Mouse (Mus musculus): ENCODE results near the gene P4htm. TPM values are rescaled to one million over a fixed set of nuclear protein-coding genes. Genes with fewer than 3 reads are reported as not detected.

Gene P4htm
- polyA plus RNA-seq, 1 experiment from 2014 or later, result 23.6 TPM

GRCm38 (mm10) chr9:108587571-108588180 lies 9.8 kb downstream of the P4htm start:
- peaks cover 26% of the 10 kb centered on the region for H3K4me1 ChIP-seq (replicated peaks; ENCODE audit: control insufficient read depth, insufficient read depth, low read length)
- WGBS, result under 1% methylated on average over 14 of the region's 14 CpGs
- H3K27me3 ChIP-seq (replicated peaks; ENCODE audit: control insufficient read depth, insufficient read depth, low read length), result no peaks in the 10 kb centered on the region
- H3K4me2 ChIP-seq (ENCODE audit: low read length), result peak overlapping the region; percentile 55
- H3K27ac ChIP-seq (ENCODE audit: low read length), result peak overlapping the region; percentile 94
- peak overlapping the region; percentile 19 for H3K4me3 ChIP-seq (replicated peaks; ENCODE audit: low read length)
- H3K9me3 ChIP-seq (ENCODE audit: control insufficient read depth, low read length), result no peaks in the 10 kb centered on the region
- ATAC-seq, result peak; percentile 98
- peak overlapping the region; percentile 51 for H3K9ac ChIP-seq (replicated peaks; ENCODE audit: low read depth, low read length)
- H3K36me3 ChIP-seq (ENCODE audit: control insufficient read depth, insufficient read depth), result no peaks in the 10 kb centered on the region

DNA sequence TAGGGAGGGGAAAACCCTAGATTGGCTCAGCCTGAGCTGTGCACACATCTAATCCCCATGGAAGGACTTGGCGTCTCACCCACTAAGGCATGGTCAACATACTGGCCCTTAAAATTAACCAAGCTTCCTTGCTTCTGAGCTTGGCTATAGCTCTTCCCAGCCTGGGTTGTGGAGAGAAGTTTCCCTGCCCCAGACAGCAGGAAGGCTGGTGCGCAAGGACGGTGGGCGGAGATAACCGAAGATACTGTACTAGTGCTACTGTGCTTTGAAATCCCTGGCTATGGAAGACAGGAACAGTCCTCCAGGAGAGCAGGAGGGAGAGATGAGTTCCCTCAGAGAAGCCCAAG lies 18.1 kb downstream of the P4htm start:
- Histone ChIP-seq H3K27ac (ENCODE audit: low read length) (peak overlapping the region; percentile 85), H3K9me3 (ENCODE audit: control insufficient read depth, low read length) (no peaks in the 10 kb centered on the region), H3K4me2 (ENCODE audit: low read length) (peak overlapping the region; percentile 61), H3K4me1 (replicated peaks; ENCODE audit: control insufficient read depth, insufficient read depth, low read length) (peaks cover 37% of the 10 kb centered on the region), H3K9ac (replicated peaks; ENCODE audit: low read depth, low read length) (peak overlapping the region; percentile 92), H3K27me3 (replicated peaks; ENCODE audit: control insufficient read depth, insufficient read depth, low read length) (no peaks in the 10 kb centered on the region), H3K36me3 (ENCODE audit: control insufficient read depth, insufficient read depth) (peaks cover 8% of the 10 kb centered on the region), H3K4me3 (replicated peaks; ENCODE audit: low read length) (peak overlapping the region; percentile 91; the same call in 1 of the 2 replicates)
- WGBS, result 66% methylated on average over 5 of the region's 5 CpGs
- ATAC-seq, result no peak

- peak within 1 kb of the TSS; percentile 91 for H3K4me3 ChIP-seq (replicated peaks; ENCODE audit: low read length)
- H3K4me2 ChIP-seq (ENCODE audit: low read length), result peak within 1 kb of the TSS; percentile 61
- 3% methylated on average over 51 of the region's 51 CpGs for WGBS
- H3K27ac ChIP-seq (ENCODE audit: low read length), result peak within 1 kb of the TSS; percentile 92
- peak; percentile 98 for ATAC-seq
- H3K9ac ChIP-seq (replicated peaks; ENCODE audit: low read depth, low read length), result peak within 1 kb of the TSS; percentile 92
- peaks cover 40% of the 10 kb centered on the region for H3K4me1 ChIP-seq (replicated peaks; ENCODE audit: control insufficient read depth, insufficient read depth, low read length)
- H3K36me3 ChIP-seq (ENCODE audit: control insufficient read depth, insufficient read depth), result peaks cover 11% of the 10 kb centered on the region
- no peaks in the 10 kb centered on the region for H3K27me3 ChIP-seq (replicated peaks; ENCODE audit: control insufficient read depth, insufficient read depth, low read length)
- no peaks in the 10 kb centered on the region for H3K9me3 ChIP-seq (ENCODE audit: control insufficient read depth, low read length)
Measured at GRCm38 (mm10) chr9:108578545-108579343, 18.7 kb downstream of the P4htm start, which contains the start of gene Wdr6. Gene Wdr6, minus strand, starts transcription at chr9:108578739.

DNA sequence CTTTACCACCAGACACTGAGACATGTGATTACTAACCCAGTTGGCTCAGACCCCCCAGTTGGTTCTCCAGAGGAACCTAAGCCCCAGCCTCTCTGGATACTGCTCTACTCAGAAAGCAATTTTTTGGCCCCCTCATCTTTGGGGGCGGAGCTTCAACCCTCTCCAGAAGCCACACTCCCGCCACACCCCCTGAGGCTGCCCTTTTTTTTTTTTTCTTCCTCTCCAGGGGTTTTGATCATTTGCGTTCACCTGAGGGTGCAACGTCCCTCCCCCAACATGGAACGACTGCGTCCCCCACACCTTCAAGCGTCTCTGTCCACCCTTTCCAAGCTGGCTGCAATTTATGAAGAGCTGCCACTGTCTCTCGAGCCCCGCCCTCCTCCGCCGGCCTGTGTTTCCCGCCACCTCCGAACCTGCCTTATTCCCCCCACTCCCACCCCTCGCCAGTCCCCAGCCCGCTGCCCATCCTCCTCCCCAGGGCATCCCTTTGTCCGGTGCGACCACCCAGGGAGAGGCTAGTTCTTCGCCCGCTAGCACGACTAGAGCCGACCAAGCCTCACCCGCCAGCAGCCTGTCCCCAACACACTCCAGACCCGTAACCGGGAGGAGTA lies 19.4 kb downstream of the P4htm start:
- under 1% methylated on average over 24 of the region's 24 CpGs for WGBS
- peak; percentile 14; the same call in 1 of the 2 replicates for ATAC-seq
- H3K4me1 ChIP-seq (replicated peaks; ENCODE audit: control insufficient read depth, insufficient read depth, low read length), result peaks cover 40% of the 10 kb centered on the region
- peak overlapping the region; percentile 91 for H3K4me3 ChIP-seq (replicated peaks; ENCODE audit: low read length)
- no peaks in the 10 kb centered on the region for H3K27me3 ChIP-seq (replicated peaks; ENCODE audit: control insufficient read depth, insufficient read depth, low read length)
- H3K27ac ChIP-seq (ENCODE audit: low read length), result peak overlapping the region; percentile 92
- peak overlapping the region; percentile 61 for H3K4me2 ChIP-seq (ENCODE audit: low read length)
- H3K9me3 ChIP-seq (ENCODE audit: control insufficient read depth, low read length), result no peaks in the 10 kb centered on the region
- peak overlapping the region; percentile 92 for H3K9ac ChIP-seq (replicated peaks; ENCODE audit: low read depth, low read length)
- peaks cover 14% of the 10 kb centered on the region for H3K36me3 ChIP-seq (ENCODE audit: control insufficient read depth, insufficient read depth)

- Histone ChIP-seq H3K36me3 (ENCODE audit: control insufficient read depth, insufficient read depth) (peaks cover 24% of the 10 kb centered on the region), H3K27me3 (replicated peaks; ENCODE audit: control insufficient read depth, insufficient read depth, low read length) (no peaks in the 10 kb centered on the region), H3K4me3 (replicated peaks; ENCODE audit: low read length) (peak overlapping the region; percentile 91), H3K9me3 (ENCODE audit: control insufficient read depth, low read length) (no peaks in the 10 kb centered on the region), H3K27ac (ENCODE audit: low read length) (no peak overlapping the region), H3K4me2 (ENCODE audit: low read length) (peak overlapping the region; percentile 61), H3K4me1 (replicated peaks; ENCODE audit: control insufficient read depth, insufficient read depth, low read length) (peaks cover 40% of the 10 kb centered on the region), H3K9ac (replicated peaks; ENCODE audit: low read depth, low read length) (peak overlapping the region; percentile 15; the same call in 1 of the 2 replicates)
- 41% methylated on average over 6 of the region's 6 CpGs for WGBS
- no peak for ATAC-seq
Measured at GRCm38 (mm10) chr9:108577025-108577424, 20.4 kb downstream of the P4htm start.

GRCm38 (mm10) chr9:108575321-108576297 lies 21.9 kb downstream of the P4htm start:
- Histone ChIP-seq H3K9ac (replicated peaks; ENCODE audit: low read depth, low read length) (no peak overlapping the region; the same call in 1 of the 2 replicates), H3K9me3 (ENCODE audit: control insufficient read depth, low read length) (no peaks in the 10 kb centered on the region), H3K4me3 (replicated peaks; ENCODE audit: low read length) (no peak overlapping the region), H3K27ac (ENCODE audit: low read length) (no peak overlapping the region), H3K27me3 (replicated peaks; ENCODE audit: control insufficient read depth, insufficient read depth, low read length) (no peaks in the 10 kb centered on the region), H3K4me2 (ENCODE audit: low read length) (no peak overlapping the region), H3K36me3 (ENCODE audit: control insufficient read depth, insufficient read depth) (peaks cover 33% of the 10 kb centered on the region), H3K4me1 (replicated peaks; ENCODE audit: control insufficient read depth, insufficient read depth, low read length) (peaks cover 44% of the 10 kb centered on the region)
- no peak for ATAC-seq
- WGBS, result 90% methylated on average over 37 of the region's 37 CpGs

GRCm38 (mm10) chr9:108574921-108575320 lies 22.5 kb downstream of the P4htm start:
- Histone ChIP-seq H3K4me1 (replicated peaks; ENCODE audit: control insufficient read depth, insufficient read depth, low read length) (peaks cover 50% of the 10 kb centered on the region), H3K4me2 (ENCODE audit: low read length) (no peak overlapping the region), H3K9ac (replicated peaks; ENCODE audit: low read depth, low read length) (no peak overlapping the region), H3K9me3 (ENCODE audit: control insufficient read depth, low read length) (no peaks in the 10 kb centered on the region), H3K27ac (ENCODE audit: low read length) (no peak overlapping the region), H3K27me3 (replicated peaks; ENCODE audit: control insufficient read depth, insufficient read depth, low read length) (no peaks in the 10 kb centered on the region), H3K36me3 (ENCODE audit: control insufficient read depth, insufficient read depth) (peaks cover 33% of the 10 kb centered on the region), H3K4me3 (replicated peaks; ENCODE audit: low read length) (no peak overlapping the region)
- 90% methylated on average over 12 of the region's 12 CpGs for WGBS
- ATAC-seq, result no peak

DNA sequence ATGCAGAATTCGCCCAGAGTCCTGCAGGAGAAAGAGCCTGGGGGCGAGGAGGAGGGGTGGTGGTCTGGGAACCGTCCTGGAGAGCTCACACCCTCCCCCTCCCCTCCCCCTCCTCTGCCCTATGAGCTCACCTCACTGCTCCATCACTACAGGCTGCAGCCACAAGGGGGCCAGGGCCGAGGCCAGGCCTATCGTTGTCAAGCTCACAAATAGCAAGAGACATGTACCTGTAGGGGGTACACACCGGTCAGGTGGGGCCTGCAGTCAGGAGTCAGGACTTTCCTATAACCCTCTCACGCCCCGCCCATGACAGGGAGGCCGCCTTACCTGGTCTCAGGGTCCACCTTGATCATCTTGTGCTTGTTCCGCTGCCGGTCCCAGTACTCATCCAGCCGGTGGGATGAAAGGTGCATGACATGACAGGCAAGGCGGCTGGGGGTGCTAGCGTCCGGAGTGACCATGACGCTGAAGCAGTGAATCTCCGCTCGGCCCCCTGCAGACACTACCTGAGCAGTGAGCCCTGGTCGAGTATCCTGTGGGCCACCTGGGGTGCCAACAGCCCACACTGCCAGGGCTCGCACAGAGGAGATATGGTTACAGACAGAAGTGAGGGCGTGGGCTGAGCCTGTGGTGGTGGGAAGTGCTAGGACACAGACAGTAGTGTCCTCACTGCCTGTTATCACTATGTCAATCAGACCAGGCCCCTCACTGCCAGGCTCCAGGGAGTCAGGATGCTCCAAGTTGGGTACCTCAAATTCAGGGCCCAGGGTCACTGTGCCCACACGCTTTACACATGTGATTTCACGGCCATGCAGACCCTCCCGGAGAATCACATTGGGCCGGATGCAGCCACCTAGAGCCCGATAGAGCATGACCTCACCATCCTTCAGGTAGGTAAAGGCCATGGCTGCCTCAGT lies 23.4 kb downstream of the P4htm start:
- Histone ChIP-seq H3K27me3 (replicated peaks; ENCODE audit: control insufficient read depth, insufficient read depth, low read length) (no peaks in the 10 kb centered on the region), H3K4me2 (ENCODE audit: low read length) (no peak overlapping the region), H3K4me3 (replicated peaks; ENCODE audit: low read length) (no peak overlapping the region), H3K27ac (ENCODE audit: low read length) (no peak overlapping the region), H3K36me3 (ENCODE audit: control insufficient read depth, insufficient read depth) (peaks cover 33% of the 10 kb centered on the region), H3K4me1 (replicated peaks; ENCODE audit: control insufficient read depth, insufficient read depth, low read length) (peaks cover 51% of the 10 kb centered on the region), H3K9me3 (ENCODE audit: control insufficient read depth, low read length) (no peaks in the 10 kb centered on the region), H3K9ac (replicated peaks; ENCODE audit: low read depth, low read length) (0 out of 2 replicates have a peak overlapping the region, but pooled peaks have one; percentile 1)
- ATAC-seq, result no peak
- 46% methylated on average over 26 of the region's 26 CpGs for WGBS
